Mouse (Mus musculus) gastrocnemius, postnatal 10 days (tissue): ENCODE measurements around the gene Mup10. TPM values are rescaled to one million over a fixed set of nuclear protein-coding genes. Genes with fewer than 3 reads are reported as not detected.
"Not testable (repeated sequence)": the region's sequence is repeated elsewhere in the genome, so short reads cannot be mapped to it uniquely, and the experiment has no call there.

Experiments used
- DNase-seq: peaks from one replicate; pipeline ENCODE4 v3.0.0; 2021; ENCODE audit warnings: mixed read lengths
- long read RNA-seq, 2 experiments: library from polyadenylated mRNA; stranded (forward); transcript quantifications; one replicate each; pipeline ENCODE4 v2.0.0; 2021
- total RNA-seq, 2 experiments: library from RNA; stranded (reverse); gene quantifications; 2 replicates each; pipeline ENCODE4 v1.2.3; 2021

Gene Mup10
- total RNA-seq = not detected
- long read RNA-seq, experiment 1 = 0 reads
- long read RNA-seq, experiment 2 = 0 reads

DNA sequence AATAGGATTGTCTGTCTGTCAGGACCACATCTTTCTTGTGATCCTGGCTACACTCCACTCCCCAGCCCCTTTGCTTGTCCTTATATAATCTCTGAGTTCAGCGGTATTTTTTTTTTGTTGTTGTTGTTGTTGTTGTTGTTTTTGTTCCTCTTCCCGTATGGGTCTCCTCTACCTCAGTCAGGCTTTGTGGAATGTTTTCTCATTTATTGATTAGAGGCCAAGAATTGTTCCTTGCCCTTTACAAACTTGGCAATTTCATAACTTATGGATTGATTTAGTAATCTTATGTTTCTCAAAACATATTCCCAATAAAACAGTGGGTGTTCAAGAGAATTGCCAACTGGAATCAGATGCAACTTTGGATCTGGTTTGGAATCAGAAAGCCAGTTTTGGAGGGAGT lies at the start of gene Mup10:
Gene Mup10 (minus strand): TSS at position 101 of the 400 bp plus-strand sequence.
- not testable (repeated sequence) for DNase-seq

Other genes starting within 250 kb of the Mup10 start
- not detected for gene Mup9, start 160.2 kb downstream of the Mup10 start, total RNA-seq
- not detected for gene Mup1, start 80.2 kb downstream of the Mup10 start, total RNA-seq
- not detected for gene Mup11, start 80.2 kb upstream of the Mup10 start, total RNA-seq
- not detected for gene Mup12, start 159.1 kb upstream of the Mup10 start, total RNA-seq
- gene Mup22, start 239.3 kb upstream of the Mup10 start, total RNA-seq = not detected